Mouse (Mus musculus): ENCODE results near the gene Rbbp8nl. TPM values are rescaled to one million over a fixed set of nuclear protein-coding genes. Genes with fewer than 3 reads are reported as not detected.

Rbbp8nl gene
- total and polyA plus RNA-seq, 3 experiments: not detected

GRCm38 (mm10) chr2:180320216-180320615 is 30.5 kb upstream of the Rbbp8nl start:
- H3K27me3 ChIP-seq (ENCODE audit: control insufficient read depth in 1 of 2, insufficient read depth in 2 of 2, low read length in 2 of 2): peaks cover 0 to 3% of the 10 kb centered on the region in 2 experiments; a peak in 2 of 4 replicates
- no peak overlapping the region for H3K9ac ChIP-seq (ENCODE audit: control insufficient read depth, low read depth, low read length, poor library complexity, severe bottlenecking)
- peak; percentile 80 for DNase-seq (ENCODE audit: low read depth, low spot score)
- H3K27ac ChIP-seq (ENCODE audit: control insufficient read depth, low read depth, low read length): no peak overlapping the region
- no peak overlapping the region for H3K4me3 ChIP-seq (ENCODE audit: control insufficient read depth in 1 of 2, insufficient read depth in 1 of 2, low read depth in 2 of 2, low read length in 2 of 2)
- H3K36me3 ChIP-seq (ENCODE audit: control insufficient read depth in 1 of 2, insufficient read depth in 2 of 2, low read length in 2 of 2): no peaks in the 10 kb centered on the region
- no peaks in the 10 kb centered on the region for H3K9me3 ChIP-seq (replicated peaks; ENCODE audit: insufficient read depth, low read length)
- no peaks in the 10 kb centered on the region for H3K79me2 ChIP-seq (ENCODE audit: control insufficient read depth, insufficient read depth, low read length, poor library complexity)
- H3K4me1 ChIP-seq (ENCODE audit: control insufficient read depth in 1 of 2, insufficient read depth in 2 of 2, low read length in 2 of 2): no peaks in the 10 kb centered on the region
- no peak for TF ChIP-seq ZNF384 (IDR thresholded peaks at IDR 0.05; ENCODE audit: low read depth, low read length)
- no peak for TF ChIP-seq MYB (IDR thresholded peaks at IDR 0.05; ENCODE audit: low read depth, low read length)
- TF ChIP-seq MEF2A (IDR thresholded peaks at IDR 0.05; ENCODE audit: extremely low read depth, insufficient replicate concordance, low read depth, low read length, poor library complexity, severe bottlenecking): no peak
- no peak for TF ChIP-seq MXI1 (IDR thresholded peaks at IDR 0.05; ENCODE audit: low read depth, low read length)
- TF ChIP-seq POLR2AphosphoS5 (IDR thresholded peaks at IDR 0.05; ENCODE audit: borderline replicate concordance, low read depth, low read length): no peak
- no peak for TF ChIP-seq GATA1 (IDR thresholded peaks at IDR 0.05; ENCODE audit: low read depth, low read length)
- no peak for TF ChIP-seq KAT2A (conservative IDR thresholded peaks at IDR 0.05; ENCODE audit: low read depth, low read length)
- TF ChIP-seq POLR2A (IDR thresholded peaks at IDR 0.05; ENCODE audit: control insufficient read depth in 1 of 2, insufficient read depth in 1 of 2, low read depth in 1 of 2, low read length in 2 of 2, poor library complexity in 1 of 2): no peak
- no peak for TF ChIP-seq ELF1 (IDR thresholded peaks at IDR 0.05; ENCODE audit: low read depth, low read length)
- no peak for TF ChIP-seq POLR2AphosphoS2 (IDR thresholded peaks at IDR 0.05; ENCODE audit: low read length)
- TF ChIP-seq SMC3 (IDR thresholded peaks at IDR 0.05; ENCODE audit: low read depth, low read length): no peak
- no peak for TF ChIP-seq MAZ (IDR thresholded peaks at IDR 0.05; ENCODE audit: low read depth, low read length)
- no peak for TF ChIP-seq BHLHE40 (IDR thresholded peaks at IDR 0.05; ENCODE audit: borderline replicate concordance, low read depth, low read length)
- TF ChIP-seq TAL1 (IDR thresholded peaks at IDR 0.05; ENCODE audit: low read length): no peak
- TF ChIP-seq UBTF (IDR thresholded peaks at IDR 0.05; ENCODE audit: borderline replicate concordance, insufficient read depth, low read depth, low read length): no peak
- no peak for TF ChIP-seq SIN3A (IDR thresholded peaks at IDR 0.05; ENCODE audit: low read length)
- no peak for TF ChIP-seq CHD1 (IDR thresholded peaks at IDR 0.05; ENCODE audit: low read depth, low read length)
- TF ChIP-seq ETS1 (IDR thresholded peaks at IDR 0.05; ENCODE audit: low read depth, low read length): no peak

- H3K27me3 ChIP-seq (ENCODE audit: control insufficient read depth in 1 of 2, insufficient read depth in 2 of 2, low read length in 2 of 2): peaks cover 0 to 1% of the 10 kb centered on the region in 2 experiments; a peak in 3 of 4 replicates
- H3K9me3 ChIP-seq (replicated peaks; ENCODE audit: insufficient read depth, low read length): no peaks in the 10 kb centered on the region
- no peaks in the 10 kb centered on the region for H3K4me1 ChIP-seq (ENCODE audit: control insufficient read depth in 1 of 2, insufficient read depth in 2 of 2, low read length in 2 of 2)
- no peak overlapping the region for H3K4me3 ChIP-seq (ENCODE audit: control insufficient read depth in 1 of 2, insufficient read depth in 1 of 2, low read depth in 2 of 2, low read length in 2 of 2)
- no peak overlapping the region for H3K9ac ChIP-seq (ENCODE audit: control insufficient read depth, low read depth, low read length, poor library complexity, severe bottlenecking)
- no peak for TF ChIP-seq EP300 (IDR thresholded peaks at IDR 0.05; ENCODE audit: low read depth in 1 of 2, low read length in 2 of 2)
- TF ChIP-seq MAFK (IDR thresholded peaks at IDR 0.05; ENCODE audit: borderline replicate concordance, low read depth, low read length): no peak
- no peak for TF ChIP-seq USF2 (IDR thresholded peaks at IDR 0.05; ENCODE audit: borderline replicate concordance in 1 of 2, insufficient read depth in 1 of 2, low read depth in 1 of 2, low read length in 2 of 2)
- TF ChIP-seq MYB (IDR thresholded peaks at IDR 0.05; ENCODE audit: low read depth, low read length): no peak
- TF ChIP-seq KAT2A (conservative IDR thresholded peaks at IDR 0.05; ENCODE audit: low read depth, low read length): no peak
- no peaks in the 10 kb centered on the region for H3K36me3 ChIP-seq (ENCODE audit: control insufficient read depth in 1 of 2, insufficient read depth in 2 of 2, low read length in 2 of 2)
- H3K79me2 ChIP-seq (ENCODE audit: control insufficient read depth, insufficient read depth, low read length, poor library complexity): no peaks in the 10 kb centered on the region
- DNase-seq (ENCODE audit: low read depth, low spot score): no peak
- no peak overlapping the region for H3K27ac ChIP-seq (ENCODE audit: control insufficient read depth, low read depth, low read length)
Measured at GRCm38 (mm10) chr2:180317591-180317990, 27.9 kb upstream of the Rbbp8nl start.
